Mouse (Mus musculus): Measurements from ENCODE around the gene Ogfod1. TPM values are rescaled to one million over a fixed set of nuclear protein-coding genes. Genes with fewer than 3 reads are reported as not detected.

Ogfod1 gene
- polyA plus RNA-seq, 1 experiment = 3.1 TPM

GRCm38 (mm10) chr8:94110526-94111177, 73.7 kb downstream of the Ogfod1 start:
- no peaks in the 10 kb centered on the region; the same call in none of the 2 replicates for H3K4me1 ChIP-seq (ENCODE audit: control insufficient read depth, insufficient read depth, low read length)
- H3K4me3 ChIP-seq (replicated peaks; ENCODE audit: control insufficient read depth, low read depth, low read length) = no peak overlapping the region
- 64% methylated on average over 6 of the region's 6 CpGs for WGBS
- no peak for TF ChIP-seq POLR2A (IDR thresholded peaks at IDR 0.05; ENCODE audit: borderline replicate concordance, control insufficient read depth, low read depth, low read length)
- no peak for TF ChIP-seq CTCF (IDR thresholded peaks at IDR 0.05; ENCODE audit: control insufficient read depth, insufficient read depth, low read length)
- H3K27ac ChIP-seq (ENCODE audit: control insufficient read depth, insufficient read depth, low read depth, low read length, poor library complexity) = no peak overlapping the region

- H3K4me1 ChIP-seq (ENCODE audit: control insufficient read depth, insufficient read depth, low read length) = no peaks in the 10 kb centered on the region; the same call in none of the 2 replicates
- WGBS = 21% methylated on average over 1 of the region's 1 CpGs
- TF ChIP-seq POLR2A (IDR thresholded peaks at IDR 0.05; ENCODE audit: borderline replicate concordance, control insufficient read depth, low read depth, low read length) = no peak
- no peak for TF ChIP-seq CTCF (IDR thresholded peaks at IDR 0.05; ENCODE audit: control insufficient read depth, insufficient read depth, low read length)
- no peak overlapping the region for H3K27ac ChIP-seq (ENCODE audit: control insufficient read depth, insufficient read depth, low read depth, low read length, poor library complexity)
- H3K4me3 ChIP-seq (replicated peaks; ENCODE audit: control insufficient read depth, low read depth, low read length) = no peak overlapping the region
These were observed 76.4 kb downstream of the Ogfod1 start for GRCm38 (mm10) chr8:94113435-94113834.

GRCm38 (mm10) chr8:94113972-94114371, 77.0 kb downstream of the Ogfod1 start:
- 78% methylated on average over 2 of the region's 2 CpGs for WGBS
- Histone ChIP-seq H3K4me1 (ENCODE audit: control insufficient read depth, insufficient read depth, low read length) (no peaks in the 10 kb centered on the region; the same call in none of the 2 replicates), H3K27ac (ENCODE audit: control insufficient read depth, insufficient read depth, low read depth, low read length, poor library complexity) (no peak overlapping the region)

More at GRCm38 (mm10) chr8:94113972-94114371, 77.0 kb downstream of the Ogfod1 start:
- H3K4me3 ChIP-seq (replicated peaks; ENCODE audit: control insufficient read depth, low read depth, low read length) = no peak overlapping the region
- no peak for TF ChIP-seq CTCF (IDR thresholded peaks at IDR 0.05; ENCODE audit: control insufficient read depth, insufficient read depth, low read length)
- TF ChIP-seq POLR2A (IDR thresholded peaks at IDR 0.05; ENCODE audit: borderline replicate concordance, control insufficient read depth, low read depth, low read length) = no peak

Other genes with a start within 250 kb of the Ogfod1 start
- gene Gnao1, start 227.2 kb upstream of the Ogfod1 start, polyA plus RNA-seq (2011; ENCODE audit: insufficient read depth, insufficient read length, low replicate concordance, missing spikeins) = 2.7 and 4.1 TPM in 2 replicates
- 27.3 and 50.3 TPM in 2 replicates for gene Amfr, start 24.4 kb upstream of the Ogfod1 start, polyA plus RNA-seq (2011; ENCODE audit: insufficient read depth, insufficient read length, low replicate concordance, missing spikeins)
- gene Nudt21, start 167 bp upstream of the Ogfod1 start, polyA plus RNA-seq (2011; ENCODE audit: insufficient read depth, insufficient read length, low replicate concordance, missing spikeins) = 71.4 and 118 TPM in 2 replicates
- 1.4 and 20.3 TPM in 2 replicates for gene Bbs2, start 61.7 kb downstream of the Ogfod1 start, polyA plus RNA-seq (2011; ENCODE audit: insufficient read depth, insufficient read length, low replicate concordance, missing spikeins)
- not detected in 2 replicates for gene Mt4, start 100.0 kb downstream of the Ogfod1 start, polyA plus RNA-seq (2011; ENCODE audit: insufficient read depth, insufficient read length, low replicate concordance, missing spikeins)
- gene Mt3, start 115.4 kb downstream of the Ogfod1 start, polyA plus RNA-seq (2011; ENCODE audit: insufficient read depth, insufficient read length, low replicate concordance, missing spikeins) = 3.0 TPM in 1 of 2 replicates, not detected in the other
- 102 and 809 TPM in 2 replicates for gene Mt2, start 135.5 kb downstream of the Ogfod1 start, polyA plus RNA-seq (2011; ENCODE audit: insufficient read depth, insufficient read length, low replicate concordance, missing spikeins)
- 188 and 700 TPM in 2 replicates for gene Mt1, start 141.9 kb downstream of the Ogfod1 start, polyA plus RNA-seq (2011; ENCODE audit: insufficient read depth, insufficient read length, low replicate concordance, missing spikeins)
- gene Nup93, start 177.4 kb downstream of the Ogfod1 start, polyA plus RNA-seq (2011; ENCODE audit: insufficient read depth, insufficient read length, low replicate concordance, missing spikeins) = 19.5 and 21.3 TPM in 2 replicates